In genomic region chr11:88482636-88483035, GRCm38 (mm10) we compare ENCODE assay signal across 9 mouse cellular contexts.
A peak's percentile ranks its signal among the peaks of the same experiment; 100 is the strongest.
DNase-seq lines count a peak whose midpoint lies in the region.
"Had no signal": no experiment of that assay in that cellular context is flagged by ENCODE, and none has a peak within 500 bp of the region (broad histone marks: within the 10 kb centered on the region; RNA-seq: fewer than 3 reads in every experiment).

No protein-coding gene starts in this region.

- DNase-seq in embryo, embryonic 10 days (ENCODE audit: low spot score) = peak; percentile 51
- no peak for DNase-seq in embryo, embryonic 9.5 days (ENCODE audit: extremely low spot score)
- DNase-seq in right cerebral cortex, postnatal 10 days (ENCODE audit: low spot score in 2 of 2) = peak; percentile 63 to 73
- DNase-seq in right cerebral cortex, postnatal 14 days = no peak
- peak; percentile 43 for DNase-seq in layer of hippocampus, adult 9-11 months
- DNase-seq in adrenal gland, postnatal 4 days (ENCODE audit: low spot score in 2 of 2) = no peak
- no peak for DNase-seq in adrenal gland, adult (ENCODE audit: inconsistent age in 2 of 2, low spot score in 1 of 2)
- DNase-seq in T-cell, adult 2 months (ENCODE audit: low spot score) = no peak
- DNase-seq: thymus, postnatal 25 days had no signal

Comparison
In these comparisons a context has a peak if more than half of its experiments do, and no peak if none do; other contexts are left out.
1. DNase-seq: peak in embryo, embryonic 10 days (single experiment), right cerebral cortex, postnatal 10 days (2 of 2) and layer of hippocampus, adult 9-11 months (single experiment); none in embryo, embryonic 9.5 days (single experiment), right cerebral cortex, postnatal 14 days (single experiment), adrenal gland, postnatal 4 days (0 of 2), adrenal gland, adult (0 of 2) and T-cell, adult 2 months (single experiment).